Mouse (Mus musculus): ENCODE data around the gene Card14.

DNA sequence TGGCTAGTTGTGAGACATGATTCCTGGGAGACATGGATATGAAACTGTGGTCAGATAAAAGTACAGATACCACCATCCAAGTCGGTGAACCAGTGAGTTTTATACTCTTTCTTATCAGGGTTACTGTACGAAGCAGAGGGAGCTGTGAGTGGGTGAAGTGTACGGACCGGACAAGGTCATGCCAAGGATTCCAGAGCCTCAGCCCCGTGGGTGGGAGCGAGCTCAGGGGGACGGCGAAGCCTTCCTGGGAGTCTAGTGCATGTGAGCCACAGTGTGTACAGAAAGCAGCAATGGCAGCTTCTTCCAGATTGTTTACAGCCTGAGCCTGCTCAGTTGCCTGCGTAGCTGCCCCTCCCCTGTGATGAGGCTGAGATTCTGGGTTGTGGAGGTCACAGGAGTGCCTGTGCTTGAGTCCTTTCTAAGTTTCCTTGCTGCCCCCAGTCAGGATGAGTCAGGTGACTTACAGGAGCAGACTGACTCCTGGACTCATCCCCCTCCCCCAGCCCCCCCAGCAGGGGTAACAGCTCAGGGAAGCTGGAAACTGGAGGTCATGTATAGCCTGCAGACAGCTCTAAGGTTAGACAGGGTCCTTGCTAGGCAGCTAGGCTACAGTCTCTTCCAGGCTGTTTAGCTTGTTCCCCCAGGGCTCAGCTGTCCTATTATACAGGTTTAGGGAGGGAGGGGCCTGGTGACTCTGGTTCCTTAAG is 74.2 kb downstream of the Card14 start:
- TF ChIP-seq CTCF (IDR thresholded peaks at IDR 0.05; ENCODE audit: borderline replicate concordance, insufficient read depth, low read length) = no peak
- TF ChIP-seq POLR2A (IDR thresholded peaks at IDR 0.05; ENCODE audit: low read depth, low read length) = no peak

Measured in embryonic fibroblast, embryonic 13.5 days (primary cell).